Mouse (Mus musculus): ENCODE measurements around the gene Slc12a6.
A peak's percentile ranks its signal among the peaks of the same experiment; 100 is the strongest.

The Slc12a6 gene

DNA sequence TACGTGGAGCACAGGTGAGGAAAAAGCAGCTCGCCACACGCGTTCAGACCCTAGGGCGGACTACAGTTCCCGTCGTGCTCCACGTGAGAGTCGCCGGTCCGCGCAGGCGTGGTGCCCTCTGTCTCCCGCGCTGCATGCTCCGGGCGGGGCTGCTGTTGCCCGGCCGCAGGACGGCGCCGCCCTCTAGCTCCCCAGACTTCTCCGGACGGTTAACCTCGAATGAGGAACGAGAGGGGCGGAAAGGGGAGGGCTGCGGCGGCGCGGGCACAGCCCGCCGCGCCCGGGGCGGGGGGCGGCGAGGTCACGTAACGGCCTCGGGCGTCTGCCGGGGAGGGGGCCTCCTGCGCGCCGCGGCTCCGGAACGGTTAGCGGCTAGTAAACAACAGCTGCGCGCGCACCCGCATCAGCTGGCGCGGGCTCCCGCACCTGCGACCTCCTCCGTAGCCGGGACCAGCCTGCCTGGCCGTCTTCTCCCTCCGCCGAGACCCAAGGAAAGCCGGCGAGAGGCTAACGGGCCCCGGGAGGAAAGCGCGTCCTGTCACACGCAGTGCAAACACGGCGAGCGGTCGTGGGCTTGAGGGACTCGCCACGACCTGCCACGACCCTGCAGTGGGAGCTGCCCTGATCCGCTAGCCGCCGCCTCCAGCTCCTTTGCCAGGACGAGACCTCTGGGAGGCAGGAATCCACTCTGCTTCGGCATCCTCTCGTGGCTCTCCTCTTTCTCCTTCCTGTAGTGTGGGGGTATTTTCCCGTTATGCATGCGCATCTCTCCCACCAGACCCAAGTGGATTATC, at the start of gene Slc12a6:
Slc12a6 (plus strand) TSS at position 378 of the 794 bp plus-strand sequence.
- peak; percentile 90 for DNase-seq (ENCODE audit: low spot score)

DNA sequence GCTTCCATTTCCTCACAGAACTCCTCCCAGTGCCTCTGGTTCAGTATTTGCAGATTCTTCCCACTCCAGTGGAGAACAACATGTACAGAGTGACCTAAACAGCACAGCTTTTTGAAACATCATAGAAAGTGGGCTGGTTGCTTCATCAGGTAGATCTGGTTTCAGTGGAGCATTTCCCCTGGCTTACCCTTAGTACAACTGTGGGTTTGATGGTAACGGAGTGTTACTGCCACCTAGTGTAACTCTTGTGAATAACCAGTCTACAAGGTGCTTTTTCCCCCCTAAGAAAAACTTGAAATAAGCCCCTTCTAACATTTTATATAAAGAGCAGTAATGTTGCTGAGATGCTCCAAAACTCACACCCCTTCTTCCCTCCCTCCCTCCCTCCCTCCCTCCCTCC, 49.6 kb upstream of the Slc12a6 start:
- no peak for DNase-seq (ENCODE audit: low spot score)

DNA sequence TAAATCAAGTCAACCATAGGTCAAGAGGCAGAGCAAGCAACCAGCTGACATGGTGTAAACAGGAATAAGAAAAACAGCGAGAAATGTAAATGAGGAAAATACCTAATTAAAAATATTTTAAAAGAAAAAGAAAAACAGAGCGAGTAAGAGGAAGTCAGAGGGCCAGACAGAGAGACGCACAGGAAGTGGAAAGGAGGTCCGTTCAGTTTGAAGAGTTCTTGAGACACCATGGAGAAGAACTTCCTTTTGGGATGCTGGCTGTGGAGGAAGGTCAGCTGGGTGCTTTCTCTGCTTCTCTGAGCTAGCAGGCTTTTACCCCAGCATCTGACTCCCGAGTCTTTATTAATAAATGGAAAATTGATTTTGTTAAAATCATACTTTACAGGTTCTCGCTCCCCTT, 48.0 kb upstream of the Slc12a6 start:
- no peak for DNase-seq (ENCODE audit: low spot score)

DNA sequence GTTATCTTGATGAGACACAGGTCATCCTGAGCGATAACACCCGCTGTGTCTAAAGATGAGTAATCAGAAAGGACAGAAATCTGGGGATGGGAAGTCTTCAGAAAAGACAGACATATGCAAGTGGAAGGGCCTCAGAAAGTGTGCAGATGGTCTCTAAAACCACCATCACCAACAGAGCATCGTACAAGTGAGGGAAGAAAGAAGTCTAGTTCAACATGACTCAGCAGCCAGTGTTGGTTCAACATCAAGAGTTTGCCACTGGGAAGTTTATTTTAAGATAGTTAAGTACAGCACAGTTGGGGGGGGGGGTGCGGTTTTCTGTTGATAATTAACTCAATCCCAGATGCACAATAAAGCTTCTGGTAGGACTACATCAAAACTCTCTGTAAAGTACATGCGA, 44.7 kb upstream of the Slc12a6 start:
- DNase-seq (ENCODE audit: low spot score) = no peak

DNA sequence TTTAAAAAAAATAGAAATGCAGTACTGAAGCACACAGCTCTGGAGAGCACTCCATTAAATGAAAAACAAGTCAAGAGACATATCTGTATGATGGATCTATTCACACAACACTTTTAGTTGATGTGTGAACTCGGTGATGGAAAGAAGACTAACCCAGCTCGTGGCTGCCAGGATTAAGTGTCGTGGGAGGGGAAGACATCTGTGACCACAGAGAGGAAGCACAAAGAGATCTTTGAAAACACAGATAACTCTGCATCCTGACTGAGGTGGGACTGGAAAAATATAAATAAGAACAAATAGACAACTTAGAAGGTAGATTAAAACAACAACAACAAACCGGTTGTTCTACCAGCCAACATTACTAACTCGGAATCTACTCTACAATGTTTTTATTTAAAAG, 43.0 kb upstream of the Slc12a6 start:
- DNase-seq (ENCODE audit: low spot score) = no peak

DNA sequence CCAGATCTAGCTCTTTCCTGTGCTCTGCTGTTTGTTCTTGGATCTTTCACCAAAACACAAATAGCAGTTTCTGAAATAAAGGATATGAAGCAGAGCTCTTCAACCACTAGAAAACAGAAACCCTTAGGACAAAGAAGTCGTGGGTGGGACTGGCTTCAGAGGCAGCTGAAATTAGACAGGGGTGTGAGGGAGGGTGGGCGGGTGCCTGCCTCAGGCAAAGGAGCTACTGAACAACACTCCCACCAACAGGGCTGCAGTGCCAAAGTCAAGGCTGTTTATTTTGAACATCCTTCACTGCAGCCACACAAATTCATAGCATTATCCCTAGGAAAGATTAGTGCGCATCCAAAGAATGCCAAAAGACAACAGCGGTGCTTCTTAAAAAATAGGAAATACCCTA, 41.3 kb upstream of the Slc12a6 start:
- DNase-seq (ENCODE audit: low spot score) = no peak

DNA sequence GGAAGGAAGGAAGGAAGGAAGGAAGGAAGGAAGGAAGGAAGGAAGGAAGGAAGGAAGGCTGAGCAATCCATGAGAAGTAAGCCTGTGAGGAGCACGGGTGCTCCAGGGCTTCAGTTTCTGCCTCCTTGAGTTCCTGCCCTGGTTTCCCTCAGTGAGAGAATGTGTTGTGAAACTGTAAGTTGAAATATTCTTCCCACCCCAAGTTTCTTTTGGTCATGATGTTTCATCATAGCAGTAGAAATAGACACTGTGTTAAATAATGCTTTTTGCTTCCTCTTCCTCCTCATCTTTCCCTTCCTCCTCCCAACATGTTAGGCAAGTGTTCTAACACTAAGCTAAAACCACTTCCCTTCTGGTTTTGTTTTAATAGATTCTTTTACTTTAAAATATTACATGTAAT, 33.0 kb upstream of the Slc12a6 start:
- no peak for DNase-seq (ENCODE audit: low spot score)

DNA sequence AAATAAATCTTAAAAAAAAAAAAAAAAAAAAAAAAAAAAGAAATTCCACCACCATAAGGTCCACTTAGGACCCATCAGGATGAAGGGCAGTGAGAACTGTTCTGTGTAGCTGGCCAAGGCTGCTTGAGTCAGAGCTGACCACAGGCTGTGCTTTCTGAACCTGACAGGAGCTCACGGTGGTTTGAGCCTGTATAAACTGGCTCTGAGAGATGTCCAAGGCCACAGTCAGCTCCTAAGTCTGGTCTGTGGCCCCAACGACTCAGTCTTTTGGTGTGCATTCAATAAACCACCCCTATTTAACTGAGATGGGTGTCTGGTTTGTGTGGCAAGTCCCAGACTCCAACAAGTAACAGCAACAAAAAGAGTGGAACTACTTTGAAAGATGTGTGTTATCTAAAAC, 29.0 kb upstream of the Slc12a6 start:
- DNase-seq (ENCODE audit: low spot score) = no peak

DNA sequence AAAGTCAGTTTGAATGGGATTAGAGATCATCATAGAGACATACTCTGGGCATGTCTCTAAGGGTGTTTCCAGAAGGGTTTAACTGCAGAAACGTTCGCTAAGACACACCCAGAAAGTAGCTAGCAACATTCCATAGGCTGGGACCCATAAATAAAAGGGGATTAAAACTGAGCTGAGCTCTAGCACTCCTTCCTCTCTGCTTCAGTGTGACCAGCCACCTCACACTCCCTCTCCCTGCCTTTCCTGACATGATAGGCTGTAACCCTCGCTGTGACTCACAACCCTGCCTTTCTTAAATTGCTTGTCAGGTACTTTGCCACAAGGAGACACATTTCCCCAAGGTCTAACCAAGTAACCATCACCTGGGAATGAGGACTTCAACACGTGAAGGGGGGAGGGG, 27.6 kb upstream of the Slc12a6 start:
- DNase-seq (ENCODE audit: low spot score) = no peak

DNA sequence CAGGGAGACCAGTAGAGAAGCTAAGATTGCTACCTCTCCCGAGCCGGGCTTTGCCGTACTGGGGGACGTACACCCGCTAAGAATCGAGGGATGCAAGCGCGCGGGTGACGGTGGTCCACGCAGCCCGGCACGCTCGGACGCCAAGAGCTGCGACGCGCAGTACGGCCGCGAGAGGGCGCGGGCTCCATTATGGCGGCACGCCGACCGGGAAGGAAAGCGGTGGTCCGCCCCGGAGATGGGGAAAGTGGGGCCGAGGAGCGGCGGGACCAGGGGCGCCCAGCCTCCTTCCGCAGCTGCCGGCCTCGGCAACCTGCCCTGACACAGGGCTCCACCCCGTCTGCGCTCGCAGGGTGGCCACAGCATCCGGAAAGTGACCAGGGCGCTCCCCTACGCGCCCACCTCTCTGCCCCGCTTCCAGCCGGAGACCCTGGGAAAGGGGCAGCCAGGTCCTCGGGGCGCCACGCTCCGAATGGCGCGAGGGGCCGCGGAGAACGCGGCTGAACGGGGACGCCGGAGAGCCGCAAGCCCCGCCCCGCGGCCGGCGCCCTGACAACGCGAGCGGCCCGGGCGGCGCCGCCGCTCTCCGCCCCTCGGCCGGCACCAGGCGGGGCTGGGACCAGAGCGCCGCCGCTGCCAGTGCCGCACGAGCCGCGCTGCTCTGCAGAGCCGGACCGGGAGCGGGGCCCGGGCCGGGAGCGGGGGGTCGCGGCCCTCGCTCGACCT, 26.3 kb upstream of the Slc12a6 start, which contains the start of gene Lpcat4:
Lpcat4 (plus strand) TSS at position 257 of the 723 bp plus-strand sequence.
- DNase-seq (ENCODE audit: low spot score) = peak; percentile 74

DNA sequence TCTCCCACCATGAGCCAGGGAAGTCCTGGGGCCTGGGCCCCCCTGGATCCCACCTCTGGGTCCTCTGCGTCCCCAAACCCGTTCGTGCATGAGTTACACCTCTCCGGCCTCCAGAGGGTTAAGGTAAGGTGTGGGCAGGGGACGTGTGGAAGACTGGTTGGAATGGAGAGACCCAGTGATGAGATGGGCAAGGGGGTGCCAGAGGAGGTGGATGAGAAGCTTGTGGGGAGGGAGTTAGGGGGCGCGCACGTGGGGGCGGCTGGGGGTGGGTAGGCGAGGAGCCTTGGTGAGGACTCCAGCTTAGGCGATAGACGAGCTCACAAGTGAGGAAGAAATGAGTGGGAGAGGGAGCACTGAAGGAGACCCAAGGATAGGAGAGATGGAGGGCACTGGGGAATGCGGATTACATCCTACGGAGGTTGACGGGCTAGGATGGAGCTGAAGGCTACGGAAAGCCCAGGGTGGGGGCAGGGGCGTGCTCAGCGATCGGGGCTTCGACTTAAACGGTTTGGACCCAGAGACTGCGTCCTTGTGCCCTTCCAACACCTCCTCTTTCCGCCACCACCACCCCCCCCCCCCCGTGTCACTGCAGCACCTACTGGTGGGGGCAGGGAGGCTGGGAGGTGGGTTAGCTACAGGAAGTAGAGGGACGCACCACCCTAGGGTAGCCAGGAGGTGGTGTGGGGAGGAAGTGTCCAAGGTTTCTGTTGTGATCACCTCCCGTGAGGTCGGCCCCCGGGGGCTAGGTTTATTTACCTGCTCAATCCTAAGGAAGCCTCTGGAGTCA, 25.5 kb upstream of the Slc12a6 start:
- no peak for DNase-seq (ENCODE audit: low spot score)

DNA sequence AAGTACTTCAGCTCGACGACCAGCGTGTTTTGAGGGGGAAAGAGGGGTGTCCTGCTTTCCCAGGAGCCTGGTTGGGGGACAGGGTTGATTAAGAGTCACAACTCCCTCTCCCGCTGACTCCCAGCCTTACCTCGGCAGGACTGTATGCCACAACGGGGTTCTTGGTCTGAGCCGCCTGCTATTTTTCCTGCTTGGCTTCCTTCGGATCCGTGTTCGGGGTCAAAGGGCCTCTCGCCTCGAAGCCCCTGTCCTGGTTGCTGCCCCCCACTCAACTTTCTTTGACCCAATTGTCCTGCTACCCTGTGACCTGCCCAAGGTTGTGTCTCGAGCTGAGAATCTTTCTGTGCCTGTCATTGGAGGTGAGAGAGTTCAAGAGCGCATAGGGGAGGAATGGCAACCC, 23.8 kb upstream of the Slc12a6 start:
- DNase-seq (ENCODE audit: low spot score) = no peak

DNA sequence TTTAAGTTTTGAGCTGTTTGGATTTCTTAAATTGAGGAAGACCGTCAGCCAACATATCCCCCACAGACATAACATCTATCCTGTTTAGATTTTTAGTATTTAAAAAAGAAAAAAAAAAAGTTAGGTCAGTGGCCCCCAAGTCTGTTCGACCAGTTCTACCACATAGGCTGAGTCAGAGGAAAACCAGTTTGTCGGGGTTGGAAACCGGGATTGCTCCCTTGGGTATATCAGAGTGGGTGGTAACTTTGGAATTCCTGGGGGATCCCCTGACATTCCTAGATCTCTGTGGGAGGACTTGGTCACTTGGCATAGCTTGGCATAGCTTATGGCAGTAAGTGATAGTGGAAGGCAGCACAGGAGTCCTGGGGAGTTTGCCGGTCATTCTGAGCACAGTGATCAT, 20.3 kb upstream of the Slc12a6 start:
- DNase-seq (ENCODE audit: low spot score) = no peak

DNA sequence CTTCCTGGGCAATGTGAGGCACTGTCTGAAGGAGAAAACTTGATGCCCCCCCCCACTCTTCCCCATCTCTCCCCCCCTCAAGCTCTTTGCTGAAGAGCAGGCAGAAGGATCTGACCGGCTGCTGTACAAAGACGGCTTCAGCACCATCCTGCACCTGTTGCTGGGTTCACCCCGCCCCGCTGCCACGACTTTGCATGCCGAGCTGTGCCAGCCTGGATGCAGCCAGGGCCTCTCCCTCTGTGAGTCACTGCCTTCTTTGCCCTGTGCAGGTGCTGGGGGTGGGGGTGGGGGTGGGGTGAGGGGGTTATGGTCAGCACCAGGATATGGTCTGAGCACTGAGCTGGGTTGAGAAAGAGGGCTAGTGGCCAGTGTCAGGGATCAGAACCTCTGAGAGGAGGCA, 19.4 kb upstream of the Slc12a6 start:
- no peak for DNase-seq (ENCODE audit: low spot score)

DNA sequence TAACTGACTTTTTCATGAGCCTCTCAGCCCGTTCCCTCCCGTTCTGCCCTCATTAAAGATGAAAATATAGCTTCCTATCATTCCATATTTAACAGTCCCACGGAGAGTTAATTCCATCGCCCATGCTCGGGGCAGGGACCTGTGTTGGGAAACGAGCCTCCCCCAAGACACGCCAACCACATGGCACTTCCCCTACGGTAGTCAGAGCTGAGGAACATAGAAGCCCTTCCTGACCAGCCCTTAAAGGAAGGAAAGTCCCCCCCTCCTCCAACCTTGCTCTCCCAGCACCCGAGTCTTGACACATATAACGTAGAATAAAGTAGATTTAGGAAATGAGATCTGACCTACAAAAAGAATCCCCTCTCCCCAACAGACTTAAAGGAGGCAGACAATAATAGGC, 18.3 kb upstream of the Slc12a6 start:
- no peak for DNase-seq (ENCODE audit: low spot score)

DNA sequence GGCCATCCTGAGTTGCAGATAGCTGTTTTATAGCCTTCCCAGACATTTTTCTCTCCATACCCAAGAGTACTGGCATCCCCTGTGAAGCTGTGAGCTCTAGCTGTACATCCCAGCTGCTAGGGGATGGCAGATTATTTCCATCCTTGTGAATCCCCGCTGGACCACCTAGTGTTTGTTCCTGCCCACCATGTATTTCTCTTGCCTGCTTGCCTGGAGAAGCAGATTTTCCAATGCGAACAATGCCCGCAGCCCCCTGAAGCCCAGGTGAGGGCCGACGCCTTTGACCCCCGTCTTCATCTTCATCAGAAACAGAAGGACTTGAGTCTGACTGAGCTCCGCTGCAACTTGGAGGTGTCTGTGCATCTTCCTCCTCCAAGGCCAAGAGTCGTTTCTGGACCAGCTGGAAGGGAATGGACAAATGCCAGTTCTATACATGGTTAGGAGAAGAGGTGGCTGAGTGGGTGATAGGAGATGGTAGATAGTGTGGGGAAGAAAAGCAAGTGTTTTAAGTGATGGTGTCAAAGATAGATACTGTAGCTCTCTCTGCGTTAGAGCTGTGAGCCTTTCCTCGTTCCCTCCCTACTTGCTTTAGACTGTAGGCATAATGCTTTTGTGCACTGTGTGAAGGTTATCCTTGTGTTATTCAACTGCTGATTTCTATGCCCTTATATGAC, 15.7 kb upstream of the Slc12a6 start:
- no peak for DNase-seq (ENCODE audit: low spot score)

DNA sequence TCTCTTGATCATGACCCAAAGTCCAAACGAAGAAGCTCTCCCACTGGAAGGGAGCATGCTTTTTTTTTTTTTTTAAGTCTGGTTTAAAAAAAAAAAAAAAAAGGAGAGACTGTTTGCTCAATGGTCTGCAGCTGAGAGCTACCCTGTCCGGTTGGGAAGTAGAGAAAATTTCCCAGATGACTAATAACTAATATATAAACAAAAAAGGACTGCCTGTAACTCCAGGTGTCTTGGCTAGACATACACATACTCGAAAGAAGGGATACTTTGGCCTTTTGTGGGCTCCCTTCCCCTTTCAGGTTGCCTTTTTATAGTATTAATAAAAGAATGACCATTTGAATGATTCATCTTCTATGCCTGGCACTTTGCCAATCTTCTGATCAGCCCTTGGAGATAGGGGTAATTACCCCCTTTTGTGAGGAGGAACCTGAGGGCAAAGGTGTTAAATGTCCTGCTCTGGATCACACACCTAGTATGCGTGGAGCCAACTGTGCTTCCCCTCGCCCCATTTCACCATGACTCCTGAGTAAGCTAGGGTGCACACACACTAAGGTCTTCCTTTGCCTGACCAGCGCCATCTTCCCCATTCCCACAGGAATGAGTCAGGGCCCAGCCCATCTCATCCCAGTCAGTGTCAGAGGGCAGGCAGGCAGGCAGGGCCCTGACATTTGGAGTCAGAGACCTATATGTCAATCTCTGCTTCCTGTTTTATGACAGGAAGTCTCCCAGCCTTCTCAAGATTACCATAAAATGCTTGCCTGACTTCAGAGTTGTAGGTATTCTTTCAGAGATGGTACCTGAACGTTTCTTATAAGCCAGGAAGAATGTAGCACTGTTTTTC, 10.7 kb upstream of the Slc12a6 start:
- no peak for DNase-seq (ENCODE audit: low spot score)

DNA sequence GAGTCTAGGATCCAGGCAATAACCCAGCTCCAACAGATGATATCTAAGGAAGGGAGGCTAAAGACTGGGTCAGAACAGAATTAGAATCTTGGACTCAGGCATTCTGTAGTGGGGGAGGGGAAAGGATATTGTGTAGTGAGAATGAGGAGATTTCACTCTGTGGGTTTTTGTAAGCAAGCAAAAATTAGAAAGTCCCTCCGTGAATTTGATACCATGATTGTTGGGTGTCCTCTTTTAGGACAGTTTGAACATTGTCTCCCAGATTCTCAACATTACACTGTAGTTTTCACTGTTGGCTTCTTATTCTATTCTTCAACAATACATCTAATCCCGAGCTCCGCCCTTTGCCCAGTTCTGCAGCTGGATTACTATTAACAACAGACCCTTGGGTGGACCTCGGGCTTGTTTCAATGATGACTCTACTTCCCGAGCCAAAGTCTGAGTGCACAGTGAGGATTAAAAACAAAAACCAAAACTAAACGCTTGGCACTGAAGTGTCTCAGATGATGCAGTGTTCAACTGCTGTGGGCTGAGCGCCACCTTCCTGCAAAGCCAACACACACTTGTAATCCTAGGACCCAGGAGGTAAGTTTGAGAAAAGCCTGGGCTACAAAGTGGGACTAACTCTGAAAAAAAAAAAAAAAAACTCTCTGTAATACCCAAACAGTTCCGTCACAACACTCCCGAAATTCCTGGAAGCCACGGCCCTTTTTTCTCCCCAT, 6.2 kb upstream of the Slc12a6 start, which contains the start of gene Nutm1:
Nutm1 (minus strand) TSS at position 51 of the 722 bp plus-strand sequence.
- no peak for DNase-seq (ENCODE audit: low spot score)

DNA sequence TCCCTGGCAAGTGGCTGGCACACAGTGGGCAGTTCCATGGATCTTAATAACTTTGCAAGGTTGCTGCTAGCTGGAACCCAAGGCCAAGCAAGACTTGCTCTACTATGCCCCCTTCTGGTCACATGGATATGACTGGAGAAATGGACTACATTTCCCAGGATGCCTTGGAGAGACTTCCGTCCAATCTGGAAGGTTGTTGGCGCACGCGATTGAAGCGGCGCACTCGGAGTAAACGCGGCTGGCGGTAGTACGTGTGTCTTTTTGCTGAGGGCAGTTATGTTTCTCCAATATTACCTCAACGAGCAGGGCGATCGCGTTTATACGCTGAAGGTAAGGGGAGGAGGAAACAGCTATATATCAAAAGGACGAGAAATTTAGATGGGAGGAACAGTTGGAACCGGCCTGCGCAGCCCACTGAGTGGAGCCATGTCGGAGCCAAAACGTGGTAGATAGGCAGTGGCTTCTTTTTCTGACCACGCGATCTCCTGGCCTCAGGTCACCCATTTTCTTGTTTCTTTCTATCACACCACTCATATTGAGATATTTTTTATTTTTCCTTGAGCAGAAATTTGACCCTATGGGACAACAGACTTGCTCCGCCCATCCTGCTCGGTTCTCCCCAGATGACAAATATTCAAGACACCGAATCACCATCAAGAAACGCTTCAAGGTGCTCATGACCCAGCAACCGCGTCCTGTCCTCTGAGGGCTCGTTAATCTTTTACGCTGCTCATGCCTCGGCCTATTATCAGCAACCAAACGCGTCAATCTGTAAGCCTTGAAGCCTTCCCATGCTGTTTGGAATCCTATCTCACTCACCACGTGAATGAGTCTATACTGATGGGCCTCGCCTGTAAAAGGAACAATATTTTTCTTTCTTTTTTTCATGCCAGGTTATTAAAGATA, 3.6 kb upstream of the Slc12a6 start, which contains the start of gene Nop10:
Nop10 (plus strand) TSS at position 179 of the 906 bp plus-strand sequence.
- DNase-seq (ENCODE audit: low spot score) = peak; percentile 70
